Mouse (Mus musculus) heart, adult 2 months (tissue): Measurements from ENCODE around the gene Stat5a.

ENCODE experiments used
- CTCF ChIP-seq: fragments of 200-600 bp; IDR thresholded peaks from 2 replicates; pipeline ENCODE4 v1.8.1; 2022; ENCODE audit warnings: antibody characterized with exemption, mild to moderate bottlenecking, moderate library complexity
- EP300 ChIP-seq: fragments of 200-500 bp; IDR thresholded peaks from 2 replicates; pipeline ENCODE4 v1.6.1; 2011; ENCODE audit warnings: low read depth, low read length, control low read depth; ENCODE audit not compliant: insufficient read depth
- POLR2A ChIP-seq: fragments of 200-500 bp; IDR thresholded peaks from 2 replicates; pipeline ENCODE4 v1.6.1; 2011; ENCODE audit warnings: mild to moderate bottlenecking, low read depth, low read length, control low read depth; ENCODE audit not compliant: insufficient read depth

- TF ChIP-seq EP300 = no peak
- TF ChIP-seq POLR2A = no peak
- no peak for TF ChIP-seq CTCF
These were observed 11.3 kb downstream of the Stat5a start for GRCm38 (mm10) chr11:100870256-100870967.
